Comparison of ENCODE assay signal across 9 mouse cellular contexts in genomic region chr5:125477533-125477932, GRCm38 (mm10). TPM values are rescaled to one million over a fixed set of nuclear protein-coding genes. Genes with fewer than 3 reads are reported as not detected.
DNase-seq lines count a peak whose midpoint lies in the region; ATAC-seq and TF ChIP-seq lines count a peak whose summit lies in the region.
"Had no signal": no experiment of that assay in that cellular context is flagged by ENCODE, and none has a peak within 500 bp of the region (broad histone marks: within the 10 kb centered on the region; RNA-seq: fewer than 3 reads in every experiment).

No protein-coding gene starts in this region.

- peak overlapping the region; percentile 82 for H3K4me3 ChIP-seq in cerebellum, adult 2 months (replicated peaks; ENCODE audit: insufficient read depth, low read depth, low read length)
- peak overlapping the region; percentile 85; the same call in 1 of the 2 replicates for H3K4me3 ChIP-seq in hindbrain, embryonic 12.5 days
- H3K4me3 ChIP-seq in midbrain, embryonic 10.5 days, result peak overlapping the region; percentile 95
- H3K4me3 ChIP-seq in heart, embryonic 12.5 days, result no peak overlapping the region

- H3K4me1 ChIP-seq in cerebellum, adult 2 months (ENCODE audit: control insufficient read depth, insufficient read depth, low read length), result peaks cover 17% of the 10 kb centered on the region
- peaks cover 42% of the 10 kb centered on the region for H3K4me1 ChIP-seq in hindbrain, embryonic 12.5 days
- peaks cover 49% of the 10 kb centered on the region for H3K4me1 ChIP-seq in midbrain, embryonic 10.5 days
- peaks cover 25% of the 10 kb centered on the region for H3K4me1 ChIP-seq in heart, embryonic 12.5 days (replicated peaks)

- no peak for DNase-seq in cerebellum, adult 2 months
- DNase-seq in cerebellum, adult 9-11 months, result no peak
- peak; percentile 31 for DNase-seq in NIH3T3 (ENCODE audit: low read depth)
- no peak for DNase-seq in midbrain, embryonic 10.5 days (ENCODE audit: low spot score)
- DNase-seq in cerebellum, postnatal 36 days, result no peak
- no peak for DNase-seq in kidney, adult 18-20 months

- 0 out of 2 replicates have a peak, but pooled peaks cover 1% of the 10 kb centered on the region for H3K36me3 ChIP-seq in hindbrain, embryonic 12.5 days
- H3K36me3 ChIP-seq in midbrain, embryonic 10.5 days, result peaks cover 34% of the 10 kb centered on the region
- peaks cover 5% of the 10 kb centered on the region for H3K36me3 ChIP-seq in heart, embryonic 12.5 days

- no peak for TF ChIP-seq CTCF in cerebellum, adult 2 months (IDR thresholded peaks at IDR 0.05; ENCODE audit: borderline replicate concordance, insufficient read depth, low read depth, low read length)

- peak overlapping the region; percentile 64 for H3K27ac ChIP-seq in cerebellum, adult 2 months (ENCODE audit: insufficient read depth, low read length)
- no peak overlapping the region for H3K27ac ChIP-seq in hindbrain, embryonic 12.5 days
- 0 out of 2 replicates have a peak overlapping the region, but pooled peaks have one; percentile 42 for H3K27ac ChIP-seq in midbrain, embryonic 10.5 days (replicated peaks)
- H3K27ac ChIP-seq in heart, embryonic 12.5 days (ENCODE audit: poor library complexity, severe bottlenecking), result no peak overlapping the region

- WGBS in cerebellum, adult 2 months, result 46% methylated on average over 7 of the region's 7 CpGs
- 62% methylated on average over 7 of the region's 7 CpGs for WGBS in hindbrain, embryonic 12.5 days
- 65% methylated on average over 7 of the region's 7 CpGs for WGBS in midbrain, embryonic 10.5 days
- 65% methylated on average over 7 of the region's 7 CpGs for WGBS in heart, embryonic 12.5 days

- ATAC-seq in hindbrain, embryonic 12.5 days (ENCODE audit: low FRiP score), result no peak
- no peak for ATAC-seq in heart, embryonic 12.5 days (ENCODE audit: insufficient number of reproducible peaks, low FRiP score)

- no peak for TF ChIP-seq POLR2A in cerebellum, adult 2 months (IDR thresholded peaks at IDR 0.05; ENCODE audit: borderline replicate concordance, insufficient read depth, low read length)

- H3K27me3 ChIP-seq in cerebellum, adult 2 months (ENCODE audit: control insufficient read depth, insufficient read depth, low read length), result no peaks in the 10 kb centered on the region
- H3K27me3 ChIP-seq in hindbrain, embryonic 12.5 days, result no peaks in the 10 kb centered on the region
- no peaks in the 10 kb centered on the region; the same call in 1 of the 2 replicates for H3K27me3 ChIP-seq in midbrain, embryonic 10.5 days (ENCODE audit: low read depth, poor library complexity, severe bottlenecking)
- no peaks in the 10 kb centered on the region for H3K27me3 ChIP-seq in heart, embryonic 12.5 days (replicated peaks)

- peak overlapping the region; percentile 87 for H3K4me2 ChIP-seq in hindbrain, embryonic 12.5 days (replicated peaks)
- no peak overlapping the region for H3K4me2 ChIP-seq in heart, embryonic 12.5 days

- H3K9me3 ChIP-seq in hindbrain, embryonic 12.5 days (replicated peaks), result no peaks in the 10 kb centered on the region
- H3K9me3 ChIP-seq in midbrain, embryonic 10.5 days (replicated peaks), result no peaks in the 10 kb centered on the region
- H3K9me3 ChIP-seq in heart, embryonic 12.5 days (replicated peaks), result no peaks in the 10 kb centered on the region

- peak overlapping the region; percentile 84; the same call in 1 of the 2 replicates for H3K9ac ChIP-seq in hindbrain, embryonic 12.5 days
- no peak overlapping the region for H3K9ac ChIP-seq in heart, embryonic 12.5 days

RNA-seq across cellular contexts. Expression of gene Aacs, which starts 1.9 kb away (rescaled TPM):
- 47.4 and 48.5 TPM in 2 replicates for polyA plus RNA-seq in cerebellum, adult 2 months (2012; rRNA removed)
- 62.2 and 64.4 TPM in 2 replicates for polyA plus RNA-seq in hindbrain, embryonic 12.5 days (2016; fragmentation: Nextera tagmentation; extraction: Ambion mirVana)
- 63.9 and 71.5 TPM in 2 replicates for polyA plus RNA-seq in midbrain, embryonic 10.5 days (2016; fragmentation: Nextera tagmentation; extraction: Ambion mirVana)
- 16.1 and 17.2 TPM in 2 replicates for polyA plus RNA-seq in heart, embryonic 12.5 days (2016; fragmentation: Nextera tagmentation; extraction: Ambion mirVana)

RNA-seq across cellular contexts. Expression of gene Bri3bp, which starts 36.2 kb away (rescaled TPM):
- polyA plus RNA-seq in cerebellum, adult 2 months (2012; rRNA removed), result 37.1 and 39.1 TPM in 2 replicates
- polyA plus RNA-seq in hindbrain, embryonic 12.5 days (2016; fragmentation: Nextera tagmentation; extraction: Ambion mirVana), result 38.1 and 39.9 TPM in 2 replicates
- polyA plus RNA-seq in midbrain, embryonic 10.5 days (2016; fragmentation: Nextera tagmentation; extraction: Ambion mirVana), result 49.2 and 54.7 TPM in 2 replicates
- polyA plus RNA-seq in heart, embryonic 12.5 days (2016; fragmentation: Nextera tagmentation; extraction: Ambion mirVana), result 41.8 and 49.3 TPM in 2 replicates

RNA-seq across cellular contexts. Expression of gene Dhx37, which starts 43.6 kb away (rescaled TPM):
- polyA plus RNA-seq in cerebellum, adult 2 months (2012; rRNA removed), result 19.6 and 21.4 TPM in 2 replicates
- polyA plus RNA-seq in hindbrain, embryonic 12.5 days (2016; fragmentation: Nextera tagmentation; extraction: Ambion mirVana), result 16.7 and 18.0 TPM in 2 replicates
- polyA plus RNA-seq in midbrain, embryonic 10.5 days (2016; fragmentation: Nextera tagmentation; extraction: Ambion mirVana), result 17.4 and 21.2 TPM in 2 replicates
- 11.0 and 11.4 TPM in 2 replicates for polyA plus RNA-seq in heart, embryonic 12.5 days (2016; fragmentation: Nextera tagmentation; extraction: Ambion mirVana)

RNA-seq across cellular contexts. Expression of gene Tmem132b, which starts 54.0 kb away (rescaled TPM):
- polyA plus RNA-seq in cerebellum, adult 2 months (2012; rRNA removed), result 4.7 and 5.9 TPM in 2 replicates
- polyA plus RNA-seq in hindbrain, embryonic 12.5 days (2016; fragmentation: Nextera tagmentation; extraction: Ambion mirVana), result 2.4 and 3.1 TPM in 2 replicates
- 0.20 and 0.29 TPM in 2 replicates for polyA plus RNA-seq in midbrain, embryonic 10.5 days (2016; fragmentation: Nextera tagmentation; extraction: Ambion mirVana)
- polyA plus RNA-seq in heart, embryonic 12.5 days (2016; fragmentation: Nextera tagmentation; extraction: Ambion mirVana), result not detected in 2 replicates
- polyA plus RNA-seq: lung, embryonic 16.5 days had no signal

Comparison
In these comparisons a context has a peak if more than half of its experiments do, and no peak if none do; other contexts are left out.
1. H3K27ac ChIP-seq: peak in cerebellum, adult 2 months (single experiment) and midbrain, embryonic 10.5 days (single experiment); none in hindbrain, embryonic 12.5 days (single experiment) and heart, embryonic 12.5 days (single experiment).